Mouse (Mus musculus) small intestine, adult 2 months (tissue): Measurements from ENCODE around the gene Hmga1b.

Source experiments
- CTCF ChIP-seq: fragments of 200-500 bp; IDR thresholded peaks from 2 replicates; pipeline ENCODE4 v1.5.1; 2012; ENCODE audit warnings: low read depth, mild to moderate bottlenecking, control low read depth, inconsistent platforms, low read length, moderate library complexity, mixed read lengths; ENCODE audit not compliant: insufficient replicate concordance, insufficient read length; ENCODE audit errors: extremely low read depth
- POLR2A ChIP-seq: fragments of 200-500 bp; IDR thresholded peaks from 2 replicates; pipeline ENCODE4 v1.6.1; 2012; ENCODE audit warnings: low read depth, mild to moderate bottlenecking, control low read depth, inconsistent platforms, low read length, moderate library complexity

DNA sequence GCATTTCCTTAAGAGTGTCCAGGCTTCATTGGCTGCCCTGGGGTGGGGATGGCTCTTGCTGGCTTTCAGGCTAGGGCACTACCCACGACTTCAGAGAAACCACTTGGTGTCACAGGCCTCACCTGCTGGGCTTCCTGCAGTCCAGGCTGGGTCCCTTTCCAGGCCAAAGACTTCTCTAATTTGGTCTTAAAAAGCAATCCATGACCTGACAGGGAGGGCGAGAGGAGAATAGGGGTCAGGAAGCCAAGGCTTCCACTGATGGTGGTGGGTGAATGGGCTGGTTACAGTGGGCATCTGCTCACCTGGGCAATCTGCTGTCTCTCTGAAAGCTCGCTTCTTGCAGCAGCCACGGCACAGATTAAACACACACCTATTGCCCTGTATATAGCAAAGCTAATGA lies 26.8 kb downstream of the Hmga1b start:
- TF ChIP-seq POLR2A (no peak), CTCF (no peak)
